In genomic region chr4:63441616-63442015, GRCm38 (mm10) we compare ENCODE assay signal across 11 mouse cellular contexts. TPM values are rescaled to one million over a fixed set of nuclear protein-coding genes. Genes with fewer than 3 reads are reported as not detected.
DNase-seq lines count a peak whose midpoint lies in the region.
"Had no signal": no experiment of that assay in that cellular context is flagged by ENCODE, and none has a peak within 500 bp of the region (broad histone marks: within the 10 kb centered on the region; RNA-seq: fewer than 3 reads in every experiment).

No protein-coding gene starts in this region.

- DNase-seq in left cerebral cortex, postnatal 4 days, result peak; percentile 39
- DNase-seq in left cerebral cortex, postnatal 10 days (ENCODE audit: extremely low spot score in 1 of 2, low spot score in 2 of 2), result no peak
- DNase-seq in cerebellum, adult 18-20 months, result peak; percentile 51 to 59
- DNase-seq in cerebellum, postnatal 36 days, result peak; percentile 55 to 64
- DNase-seq in thymus, postnatal 10 days (ENCODE audit: low spot score in 2 of 2), result no peak
- no peak for DNase-seq in adrenal gland, postnatal 14 days
- DNase-seq in adrenal gland, adult 2 months, result no peak
- DNase-seq: adrenal gland, adult 8-10 months; gastrocnemius, postnatal 25 days; lung, postnatal 10 days had no signal

- intact Hi-C loops in left cerebral cortex, postnatal 4 days (cut with DNase I), result no loop called here
- intact Hi-C loops in left cerebral cortex, postnatal 10 days (cut with DNase I), result no loop called here

RNA-seq across cellular contexts. Expression of gene Akna, which starts 38.5 kb away (rescaled TPM):
- 1 to 10 TPM; 6.1 to 6.9 TPM for total RNA-seq in left cerebral cortex, postnatal 4 days (2021)
- total RNA-seq in left cerebral cortex, postnatal 10 days (2021), result 1 to 10 TPM; 3.4 to 4.8 TPM
- total RNA-seq in adrenal gland, postnatal 14 days (2021), result 4.4 and 16.1 TPM in 2 replicates
- total RNA-seq in adrenal gland, adult 2 months (2021), result 1 to 10 TPM; 3.9 to 4.7 TPM
- polyA plus RNA-seq in adrenal gland, adult 2 months (2012; rRNA removed), result 5.1 and 5.6 TPM in 2 replicates

RNA-seq across cellular contexts. Expression of gene Whrn, which starts 54.2 kb away (rescaled TPM):
- 10 to 100 TPM; 24.9 to 28.6 TPM for total RNA-seq in left cerebral cortex, postnatal 4 days (2021)
- 10 to 100 TPM; 41.7 to 45.8 TPM for total RNA-seq in left cerebral cortex, postnatal 10 days (2021)
- 26.5 TPM in 2 replicates for total RNA-seq in adrenal gland, postnatal 14 days (2021)
- 10 to 100 TPM; 51.5 to 57.1 TPM for total RNA-seq in adrenal gland, adult 2 months (2021)
- 96.9 and 101 TPM in 2 replicates for polyA plus RNA-seq in adrenal gland, adult 2 months (2012; rRNA removed)
- total RNA-seq: MEL had no signal

Comparison
In these comparisons a context has a peak if more than half of its experiments do, and no peak if none do; other contexts are left out.
1. DNase-seq: peak in left cerebral cortex, postnatal 4 days (single experiment), cerebellum, adult 18-20 months (2 of 2) and cerebellum, postnatal 36 days (2 of 2); none in left cerebral cortex, postnatal 10 days (0 of 2), thymus, postnatal 10 days (0 of 2), adrenal gland, postnatal 14 days (single experiment) and adrenal gland, adult 2 months (single experiment).